Comparison of ENCODE assay signal across 8 mouse cellular contexts in the genomic region with DNA sequence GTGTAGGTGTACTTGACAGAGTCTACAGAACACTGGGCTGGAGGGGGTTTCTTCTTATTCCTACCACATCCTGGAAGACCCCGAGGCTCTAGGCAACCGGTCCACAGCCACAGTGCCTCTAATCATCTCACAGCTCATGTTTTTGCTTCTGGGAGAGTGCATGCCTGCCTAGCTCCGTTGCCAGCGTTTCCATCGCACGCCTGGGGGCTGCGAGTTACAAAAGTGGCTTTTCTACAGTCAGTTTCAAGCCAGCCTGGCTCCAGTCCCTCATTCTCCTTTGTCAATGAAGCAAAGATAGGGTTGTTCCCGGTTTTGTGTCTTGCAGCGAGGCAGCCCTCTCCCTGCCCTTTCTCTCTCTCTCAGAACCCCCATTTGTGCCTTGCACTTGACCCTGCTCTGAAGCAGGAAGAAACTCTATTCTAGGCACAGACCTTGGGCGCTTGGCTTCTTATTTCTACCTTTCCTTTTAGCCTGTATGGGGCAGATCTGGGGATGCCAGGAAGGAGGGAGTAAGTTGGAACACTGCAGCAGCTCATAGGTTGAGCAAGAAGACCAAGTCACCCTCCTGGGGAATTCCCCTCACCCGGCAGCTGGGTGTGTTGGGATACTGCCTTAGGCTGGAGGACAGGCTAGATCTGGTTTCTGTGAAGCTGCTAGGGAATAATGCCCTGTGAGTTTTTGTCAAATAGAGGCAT. TPM values are rescaled to one million over a fixed set of nuclear protein-coding genes. Genes with fewer than 3 reads are reported as not detected.
DNase-seq lines count a peak whose midpoint lies in the region; ATAC-seq and TF ChIP-seq lines count a peak whose summit lies in the region.
"Had no signal": no experiment of that assay in that cellular context is flagged by ENCODE, and none has a peak within 500 bp of the region (broad histone marks: within the 10 kb centered on the region; RNA-seq: fewer than 3 reads in every experiment).

No protein-coding gene starts in this region.

- no peaks in the 10 kb centered on the region for H3K36me3 ChIP-seq in kidney, embryonic 15.5 days
- H3K36me3 ChIP-seq in embryonic facial prominence, embryonic 12.5 days: no peaks in the 10 kb centered on the region
- H3K36me3 ChIP-seq in limb, embryonic 14.5 days (ENCODE audit: control insufficient read depth, insufficient read depth, low read length): no peaks in the 10 kb centered on the region
- H3K36me3 ChIP-seq in liver, postnatal 0 days (replicated peaks; ENCODE audit: insufficient read depth, low read length): no peaks in the 10 kb centered on the region

- no peak for TF ChIP-seq EP300 in liver, postnatal 0 days (IDR thresholded peaks at IDR 0.05; ENCODE audit: low read depth)

- no peak overlapping the region for H3K9ac ChIP-seq in kidney, embryonic 15.5 days
- H3K9ac ChIP-seq in embryonic facial prominence, embryonic 12.5 days: no peak overlapping the region
- H3K9ac ChIP-seq in limb, embryonic 14.5 days (ENCODE audit: low read depth, low read length, severe bottlenecking): no peak overlapping the region
- H3K9ac ChIP-seq in liver, postnatal 0 days (replicated peaks): no peak overlapping the region

- H3K9me3 ChIP-seq in kidney, embryonic 15.5 days (replicated peaks): 0 out of 2 replicates have a peak, but pooled peaks cover 4% of the 10 kb centered on the region
- H3K9me3 ChIP-seq in embryonic facial prominence, embryonic 12.5 days: no peaks in the 10 kb centered on the region
- no peaks in the 10 kb centered on the region for H3K9me3 ChIP-seq in limb, embryonic 14.5 days (ENCODE audit: control insufficient read depth, low read length)
- H3K9me3 ChIP-seq in liver, postnatal 0 days (ENCODE audit: low read length): no peaks in the 10 kb centered on the region

- H3K4me1 ChIP-seq in kidney, embryonic 15.5 days: peaks cover 15% of the 10 kb centered on the region
- peaks cover 25% of the 10 kb centered on the region for H3K4me1 ChIP-seq in embryonic facial prominence, embryonic 12.5 days
- peaks cover 9% of the 10 kb centered on the region for H3K4me1 ChIP-seq in limb, embryonic 14.5 days (ENCODE audit: control insufficient read depth, insufficient read depth, low read length)
- no peaks in the 10 kb centered on the region for H3K4me1 ChIP-seq in liver, postnatal 0 days (ENCODE audit: insufficient read depth)

- H3K4me3 ChIP-seq in kidney, embryonic 15.5 days (replicated peaks): no peak overlapping the region
- H3K4me3 ChIP-seq in embryonic facial prominence, embryonic 12.5 days: no peak overlapping the region
- no peak overlapping the region for H3K4me3 ChIP-seq in limb, embryonic 14.5 days (replicated peaks; ENCODE audit: low read length)
- no peak overlapping the region for H3K4me3 ChIP-seq in liver, postnatal 0 days (ENCODE audit: low read depth, low read length)

- H3K27ac ChIP-seq in kidney, embryonic 15.5 days: peak overlapping the region; percentile 51; the same call in 1 of the 2 replicates
- peak overlapping the region; percentile 64 for H3K27ac ChIP-seq in embryonic facial prominence, embryonic 12.5 days
- H3K27ac ChIP-seq in limb, embryonic 14.5 days (replicated peaks; ENCODE audit: low read depth, low read length): peak overlapping the region; percentile 26; the same call in 1 of the 2 replicates
- H3K27ac ChIP-seq in liver, postnatal 0 days (ENCODE audit: low read depth): no peak overlapping the region

- peak; percentile 54; the same call in 1 of the 2 replicates for ATAC-seq in kidney, embryonic 15.5 days (replicated peaks; ENCODE audit: low FRiP score)
- ATAC-seq in embryonic facial prominence, embryonic 12.5 days (ENCODE audit: insufficient number of reproducible peaks, insufficient read depth, low FRiP score, low TSS enrichment): 0 out of 2 replicates have a peak, but pooled peaks have one; percentile 15
- ATAC-seq in limb, embryonic 14.5 days (ENCODE audit: low FRiP score, low read depth): peak; percentile 37; the same call in 1 of the 2 replicates
- ATAC-seq in erythroid progenitor cell, adult 5-6 weeks (replicated peaks; ENCODE audit: low FRiP score, poor library complexity, severe bottlenecking): no peak
- no peak for ATAC-seq in liver, postnatal 0 days

- no peak for TF ChIP-seq CTCF in liver, postnatal 0 days (IDR thresholded peaks at IDR 0.05; ENCODE audit: low read depth)

- no peak for TF ChIP-seq POLR2A in limb, embryonic 14.5 days (IDR thresholded peaks at IDR 0.05; ENCODE audit: borderline replicate concordance, extremely low read depth, insufficient read depth, insufficient read length)

- H3K27me3 ChIP-seq in kidney, embryonic 15.5 days: no peaks in the 10 kb centered on the region
- H3K27me3 ChIP-seq in embryonic facial prominence, embryonic 12.5 days: no peaks in the 10 kb centered on the region
- H3K27me3 ChIP-seq in limb, embryonic 14.5 days (ENCODE audit: control insufficient read depth, insufficient read depth, low read length): no peaks in the 10 kb centered on the region
- H3K27me3 ChIP-seq in liver, postnatal 0 days (ENCODE audit: insufficient read depth, low read length): no peaks in the 10 kb centered on the region

- 61% methylated on average over 11 of the region's 11 CpGs for WGBS in kidney, embryonic 15.5 days
- 37% methylated on average over 11 of the region's 11 CpGs for WGBS in embryonic facial prominence, embryonic 12.5 days
- WGBS in limb, embryonic 14.5 days: 45% methylated on average over 11 of the region's 11 CpGs
- 61% methylated on average over 11 of the region's 11 CpGs for WGBS in liver, postnatal 0 days (ENCODE audit: insufficient replicate concordance)

- no peak for DNase-seq in kidney, postnatal 25 days
- DNase-seq in NIH3T3 (ENCODE audit: low read depth): peak; percentile 91
- no peak for DNase-seq in limb, embryonic 14.5 days (ENCODE audit: low spot score)
- DNase-seq in liver, postnatal 0 days: no peak
- DNase-seq: kidney, adult 18-20 months had no signal

- no peak overlapping the region for H3K4me2 ChIP-seq in kidney, embryonic 15.5 days
- H3K4me2 ChIP-seq in embryonic facial prominence, embryonic 12.5 days (replicated peaks): 0 out of 2 replicates have a peak overlapping the region, but pooled peaks have one; percentile 7
- H3K4me2 ChIP-seq in limb, embryonic 14.5 days (replicated peaks; ENCODE audit: low read depth, low read length, severe bottlenecking): no peak overlapping the region
- H3K4me2 ChIP-seq in liver, postnatal 0 days (ENCODE audit: low read depth, low read length): no peak overlapping the region

RNA-seq across cellular contexts. Expression of a gene that starts 37.4 kb away (rescaled TPM):
- 41.7 and 46.5 TPM in 2 replicates for polyA plus RNA-seq in kidney, embryonic 15.5 days (2015; fragmentation: Nextera tagmentation; extraction: Ambion mirVana)
- 57.9 and 60.8 TPM in 2 replicates for polyA plus RNA-seq in embryonic facial prominence, embryonic 12.5 days (2016; fragmentation: Nextera tagmentation; extraction: Ambion mirVana)
- 65.8 and 66.8 TPM in 2 replicates for polyA plus RNA-seq in limb, embryonic 14.5 days (2012; rRNA removed)
- 39.8 and 46.4 TPM in 2 replicates for polyA plus RNA-seq in limb, embryonic 14.5 days (2014; fragmentation: Nextera tagmentation; extraction: Ambion mirVana)
- 45.4 and 69.6 TPM in 2 replicates for total RNA-seq in erythroid progenitor cell, adult 5-6 weeks (2015; ENCODE audit: low replicate concordance)
- total RNA-seq in erythroid progenitor cell, adult 5-6 weeks (2017; ENCODE audit: low replicate concordance): 17.3 and 52.6 TPM in 2 replicates
- polyA plus RNA-seq in liver, postnatal 0 days (2015; fragmentation: Nextera tagmentation; extraction: Ambion mirVana): 4.9 and 6.2 TPM in 2 replicates

Comparison
In these comparisons a context has a peak if more than half of its experiments do, and no peak if none do; other contexts are left out.
1. ATAC-seq: peak in kidney, embryonic 15.5 days (single experiment), embryonic facial prominence, embryonic 12.5 days (single experiment) and limb, embryonic 14.5 days (single experiment); none in erythroid progenitor cell, adult 5-6 weeks (single experiment) and liver, postnatal 0 days (single experiment).